Mouse (Mus musculus) lung, postnatal 36 days (tissue): ENCODE measurements at regions not wholly inside any gene's neighbourhood (a gene's known extent, or its start where the extent isn't known, plus 50 kb on each side); places are given as distances from the start of the nearest gene placed in this dataset.

ENCODE experiments used
- DNase-seq: peaks from one replicate; pipeline ENCODE4 v3.0.0; 2022; ENCODE audit warnings: mixed read lengths

GRCm38 (mm10) chr19:14035371-14035770 lies 122.0 kb downstream of the Olfr1505 start:
- no peak for DNase-seq

DNA sequence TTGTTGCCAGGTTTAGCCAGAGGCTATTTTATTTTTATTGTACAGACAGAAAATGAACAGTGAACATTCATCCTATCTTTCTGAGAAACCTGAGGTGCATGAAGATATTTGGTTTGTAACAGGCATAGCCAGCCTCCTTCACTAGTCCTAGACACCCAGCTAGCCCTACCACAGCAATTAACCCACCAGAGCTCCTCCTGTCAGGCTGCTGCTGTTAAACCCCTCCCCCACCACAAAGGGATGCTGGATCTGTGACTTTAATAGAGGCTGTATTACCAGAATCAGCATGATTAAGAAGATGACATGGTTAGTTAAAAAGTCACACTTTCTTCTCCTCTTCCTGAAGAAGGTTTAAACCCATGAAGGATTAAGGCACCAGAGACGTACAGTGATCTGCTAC lies 122.5 kb downstream of the Olfr1505 start:
- DNase-seq, result no peak

GRCm38 (mm10) chr19:14036750-14037149 lies 123.4 kb downstream of the Olfr1505 start:
- DNase-seq, result no peak

- DNase-seq, result no peak
These were observed 129.4 kb downstream of the Olfr1505 start for GRCm38 (mm10) chr19:14042753-14043152.

GRCm38 (mm10) chr19:14045456-14045855 lies 132.1 kb downstream of the Olfr1505 start:
- DNase-seq, result peak; percentile 8

DNA sequence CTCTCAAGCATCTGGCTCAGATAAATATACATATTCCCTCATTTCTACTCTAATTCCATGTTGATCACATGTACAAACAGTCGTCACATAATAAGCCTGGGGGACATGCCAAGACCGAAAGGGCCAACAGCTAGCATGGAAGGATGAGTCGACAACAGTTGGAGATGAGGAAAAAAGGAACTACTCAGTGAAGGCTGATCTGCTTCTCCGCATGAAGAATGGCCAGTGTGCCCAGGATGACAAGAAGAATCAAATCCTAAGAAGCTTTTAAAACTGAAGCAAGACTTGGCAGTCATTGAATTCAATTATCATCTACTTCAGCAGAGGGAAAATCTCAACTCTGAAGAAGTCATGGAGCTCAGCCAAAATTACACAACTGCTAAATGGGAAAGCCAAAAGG lies 138.7 kb downstream of the Olfr1505 start:
- peak; percentile 12 for DNase-seq

DNA sequence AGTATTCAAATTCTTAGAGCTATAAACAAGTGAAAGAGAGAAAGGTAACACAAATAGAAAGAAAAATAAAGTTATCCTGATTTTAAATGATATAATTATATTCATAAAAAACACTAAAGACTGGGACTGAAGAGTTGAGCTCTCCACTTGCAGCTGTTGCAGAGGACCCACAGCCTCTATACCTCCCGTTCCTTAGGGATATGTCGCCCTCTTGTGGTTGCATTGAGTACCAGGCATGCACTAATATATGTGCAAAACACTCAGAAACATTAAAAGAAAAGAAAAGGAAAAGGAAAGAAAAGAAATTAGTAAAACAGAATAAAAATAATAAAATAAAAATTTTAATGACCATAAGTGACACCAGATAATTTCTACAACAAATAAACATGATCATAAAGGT lies 167.2 kb downstream of the Olfr1505 start:
- peak; percentile 27 for DNase-seq

- DNase-seq, result no peak
These were observed 171.4 kb downstream of the Olfr1505 start for GRCm38 (mm10) chr19:14084726-14085125.

DNA sequence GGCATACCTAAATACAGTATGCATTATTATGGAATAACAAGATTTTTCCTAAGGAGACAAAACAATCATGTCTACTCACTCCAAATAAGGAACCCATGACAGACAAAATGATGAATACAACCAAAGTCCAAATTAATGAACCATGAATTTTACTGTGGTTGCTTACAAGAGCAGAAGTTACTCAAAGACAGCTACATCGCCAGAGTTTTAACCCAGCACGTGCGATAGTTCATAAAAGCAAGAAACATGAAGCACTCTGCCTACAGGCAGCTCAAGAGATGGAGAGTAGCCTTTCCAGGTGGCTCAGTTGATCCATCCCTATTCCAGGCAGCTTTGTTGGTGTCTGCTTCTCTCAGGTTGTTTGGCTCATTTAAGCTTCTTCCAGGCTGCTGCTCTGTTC lies 176.8 kb downstream of the Olfr1505 start:
- no peak for DNase-seq

GRCm38 (mm10) chr19:14094191-14094590 lies 180.9 kb downstream of the Olfr1505 start:
- no peak for DNase-seq

GRCm38 (mm10) chr19:14096187-14096586 lies 182.9 kb downstream of the Olfr1505 start:
- no peak for DNase-seq

GRCm38 (mm10) chr19:14109091-14109490 lies 195.8 kb downstream of the Olfr1505 start:
- no peak for DNase-seq

- DNase-seq, result no peak
These were observed 210.2 kb downstream of the Olfr1505 start for GRCm38 (mm10) chr19:14123348-14124113.

DNA sequence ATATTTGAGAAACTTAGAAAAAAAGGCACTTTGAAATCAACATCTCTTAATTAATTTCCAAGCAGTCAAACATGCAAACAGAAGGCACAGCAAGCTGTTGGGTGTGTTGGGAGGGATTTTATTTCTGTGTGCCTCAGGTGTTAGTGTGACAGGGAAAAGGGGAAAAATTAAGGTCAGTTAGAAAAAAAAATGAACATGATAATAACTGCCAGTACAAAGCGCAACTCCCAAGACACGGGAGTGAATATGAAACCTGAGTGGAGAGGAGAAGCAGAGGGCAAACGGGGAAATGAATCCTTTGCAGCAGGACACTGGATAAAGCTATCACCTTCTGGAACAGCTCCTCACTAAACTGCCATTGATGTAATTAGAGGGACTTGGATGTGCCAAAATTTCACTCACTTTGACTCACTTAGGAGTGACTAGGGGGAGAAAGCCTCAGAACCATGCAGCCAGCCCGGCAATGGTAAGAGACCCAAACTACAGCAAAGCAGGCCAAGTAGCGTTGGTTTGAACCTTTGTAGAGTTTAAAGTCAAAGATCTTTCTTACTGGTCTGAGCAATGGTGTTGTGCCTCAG lies 211.0 kb downstream of the Olfr1505 start:
- no peak for DNase-seq

GRCm38 (mm10) chr19:14124986-14125385 lies 211.7 kb downstream of the Olfr1505 start:
- DNase-seq, result no peak

DNA sequence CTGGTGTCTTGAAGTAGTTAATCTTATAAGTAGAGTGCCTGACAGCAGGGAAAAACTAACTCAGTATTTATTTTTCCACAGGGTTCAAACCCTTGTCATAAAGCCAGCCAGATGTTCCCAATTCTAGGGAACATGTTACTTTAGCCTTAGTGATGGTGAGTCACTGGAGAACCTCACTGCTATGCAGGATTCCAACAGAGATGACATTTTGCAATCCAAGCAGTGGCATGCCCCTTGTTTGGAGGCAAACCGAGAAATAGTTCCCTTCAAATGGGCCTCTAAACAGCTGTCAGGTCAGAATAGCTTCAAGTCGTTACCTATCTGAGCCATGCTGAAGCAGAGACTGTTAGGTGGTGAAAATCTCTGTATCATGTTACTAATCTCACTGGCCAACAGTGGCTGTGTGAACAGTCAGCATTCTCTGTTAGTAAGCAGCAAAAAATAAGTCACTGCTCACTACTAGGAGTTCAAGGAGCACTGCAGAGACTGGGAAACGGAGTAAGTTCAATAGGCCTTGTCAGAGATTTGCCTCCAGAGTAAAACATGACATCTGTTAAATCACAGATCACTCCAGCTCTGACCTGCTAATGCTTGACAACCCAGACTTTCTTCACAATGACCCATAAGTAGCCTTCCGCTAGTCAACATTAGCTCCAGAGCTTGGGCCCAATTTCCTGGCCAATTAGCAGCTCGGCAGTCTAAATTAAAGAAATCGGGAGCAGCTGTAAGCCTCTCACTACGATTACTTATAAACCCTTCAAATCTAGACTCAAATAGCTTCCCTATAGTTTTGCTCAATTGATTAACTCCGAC lies 215.3 kb downstream of the Olfr1505 start:
- DNase-seq, result peak; percentile 1

DNA sequence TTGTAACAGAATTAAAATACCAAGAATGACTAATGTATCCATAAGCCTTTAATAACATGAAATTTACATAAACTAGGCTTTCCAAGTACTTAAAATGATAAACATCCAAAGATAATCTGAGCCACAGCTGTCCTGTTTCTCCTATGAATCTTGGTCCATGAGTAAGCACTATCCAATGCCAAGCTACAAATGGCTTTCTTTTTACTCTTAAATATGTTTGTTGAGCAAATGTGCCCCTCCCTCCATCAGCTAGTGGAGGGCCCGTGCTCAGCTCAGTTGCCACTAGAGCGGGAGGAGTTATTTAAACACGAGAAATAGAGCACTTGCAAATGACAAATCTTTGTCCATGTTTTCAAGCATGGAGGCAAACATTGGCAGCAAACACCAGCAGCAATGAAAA lies 247.9 kb downstream of the Olfr1505 start:
- peak; percentile 39 for DNase-seq

DNA sequence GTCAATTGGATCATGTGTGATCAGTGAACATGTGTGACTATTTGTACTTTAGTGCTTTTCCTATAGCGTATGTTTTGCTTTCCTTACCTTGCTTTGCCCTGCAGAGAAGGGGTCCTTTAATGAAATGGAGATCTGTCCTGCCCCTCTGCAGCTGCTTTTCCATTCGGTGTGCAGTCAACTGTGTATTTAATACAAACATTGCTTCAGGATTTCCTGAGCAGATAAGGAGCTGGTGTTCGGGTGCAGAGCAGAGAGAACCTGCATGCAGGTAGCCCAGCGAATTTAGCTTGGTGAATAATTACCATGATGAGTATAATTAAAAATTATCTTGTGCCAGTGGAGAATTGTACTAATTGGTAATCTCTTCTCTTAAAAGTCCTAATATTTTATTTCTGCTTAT lies 249.4 kb downstream of the Olfr1505 start:
- no peak for DNase-seq

DNA sequence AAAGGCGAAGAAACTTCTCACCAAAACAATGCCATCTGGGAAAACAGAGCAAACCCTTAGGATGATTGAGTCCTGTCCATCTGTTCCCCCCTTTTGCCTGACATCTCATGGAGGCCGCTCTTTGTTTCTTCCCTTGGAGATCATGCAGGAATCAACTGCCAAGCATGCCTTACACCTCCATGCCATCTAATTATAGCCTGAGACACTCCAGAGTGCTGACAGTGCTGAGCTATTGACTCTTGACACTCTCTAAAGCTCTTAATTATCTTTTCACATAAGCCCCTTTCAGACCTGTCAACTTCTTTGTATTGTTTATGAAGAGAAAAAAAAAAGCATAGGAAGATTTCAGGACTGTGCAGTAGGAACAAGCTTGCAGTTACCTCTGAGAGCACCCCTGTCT lies 252.4 kb downstream of the Olfr1505 start:
- DNase-seq, result no peak

GRCm38 (mm10) chr19:14180244-14180643 lies 266.9 kb downstream of the Olfr1505 start:
- peak; percentile 51 for DNase-seq

DNA sequence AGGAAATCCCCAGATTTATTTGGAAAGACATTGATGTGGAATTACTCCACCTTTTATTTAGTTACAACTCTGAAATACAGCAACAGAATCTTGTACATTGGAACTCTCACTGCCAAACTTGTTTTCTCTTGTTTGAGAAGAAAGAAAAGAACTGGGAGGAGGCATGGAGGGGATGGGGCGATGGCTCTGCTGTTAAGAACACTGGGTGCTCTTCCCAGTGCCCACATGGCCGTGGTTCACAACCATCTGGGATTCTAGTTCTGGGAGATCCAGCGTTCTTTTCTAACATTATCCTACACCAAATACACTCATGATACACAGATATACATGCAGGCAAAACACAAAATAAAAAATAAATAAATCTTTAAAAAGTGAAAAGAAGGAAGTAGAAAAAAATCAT lies 267.6 kb downstream of the Olfr1505 start:
- no peak for DNase-seq

DNA sequence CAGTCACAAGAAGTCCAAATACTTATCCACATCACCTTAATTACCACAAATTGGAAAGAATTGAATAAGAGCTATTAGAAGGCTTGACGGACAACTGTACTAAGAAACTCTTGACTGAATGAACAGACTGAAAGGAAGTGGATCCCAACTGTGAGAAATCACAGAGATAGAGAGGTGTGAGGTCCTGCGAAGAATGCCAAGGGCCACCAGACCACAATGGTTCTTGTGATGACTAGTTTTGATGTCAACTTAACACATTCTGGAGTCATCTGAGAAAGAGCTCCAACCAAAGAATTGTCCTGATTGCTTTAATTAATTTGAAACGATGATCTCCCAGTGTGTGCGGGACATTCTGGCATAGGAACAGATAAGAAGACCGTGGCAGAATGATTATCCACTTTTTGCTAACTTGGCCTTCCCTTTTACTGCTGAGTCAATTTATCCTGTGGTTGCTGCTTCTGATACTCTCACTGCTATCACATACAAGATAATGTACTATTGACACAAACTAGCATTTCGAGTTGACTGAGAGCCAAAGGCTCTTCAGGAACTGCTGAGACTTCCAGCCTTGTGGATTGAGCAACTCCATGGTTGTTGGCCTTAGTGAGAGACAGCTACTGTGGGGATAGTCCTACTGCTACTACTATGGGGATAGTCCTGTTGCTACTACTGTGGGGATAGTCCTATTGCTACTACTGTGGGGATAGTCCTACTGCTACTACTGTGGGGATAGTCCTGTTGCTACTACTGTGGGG lies 268.5 kb downstream of the Olfr1505 start:
- DNase-seq, result peak; percentile 15

DNA sequence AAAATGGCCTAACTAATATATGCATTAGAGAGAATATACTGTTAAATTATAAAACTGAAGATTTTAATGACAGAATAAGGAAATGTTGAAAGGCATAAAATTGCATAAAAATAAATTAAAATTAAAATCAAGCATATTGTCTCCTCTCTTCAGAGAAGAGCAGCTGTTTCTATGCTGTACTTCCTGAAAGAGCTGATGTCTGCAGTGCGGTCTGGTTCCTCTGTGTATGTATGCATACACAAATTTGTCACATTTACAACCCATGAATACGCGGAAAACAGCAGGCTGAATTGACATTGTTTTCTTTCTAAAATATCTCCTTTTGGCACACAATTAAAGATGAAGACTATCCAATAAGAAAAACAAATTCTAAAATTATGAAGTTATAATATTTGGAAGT lies 278.5 kb downstream of the Olfr1505 start:
- no peak for DNase-seq
